Mouse (Mus musculus) small intestine, adult 2 months (tissue): Measurements from ENCODE around the gene Arrdc4.

Experiments used
- CTCF ChIP-seq: fragments of 200-500 bp; IDR thresholded peaks from 2 replicates; pipeline ENCODE4 v1.5.1; 2012; ENCODE audit warnings: low read depth, mild to moderate bottlenecking, control low read depth, inconsistent platforms, low read length, moderate library complexity, mixed read lengths; ENCODE audit not compliant: insufficient replicate concordance, insufficient read length; ENCODE audit errors: extremely low read depth
- POLR2A ChIP-seq: fragments of 200-500 bp; IDR thresholded peaks from 2 replicates; pipeline ENCODE4 v1.6.1; 2012; ENCODE audit warnings: low read depth, mild to moderate bottlenecking, control low read depth, inconsistent platforms, low read length, moderate library complexity

DNA sequence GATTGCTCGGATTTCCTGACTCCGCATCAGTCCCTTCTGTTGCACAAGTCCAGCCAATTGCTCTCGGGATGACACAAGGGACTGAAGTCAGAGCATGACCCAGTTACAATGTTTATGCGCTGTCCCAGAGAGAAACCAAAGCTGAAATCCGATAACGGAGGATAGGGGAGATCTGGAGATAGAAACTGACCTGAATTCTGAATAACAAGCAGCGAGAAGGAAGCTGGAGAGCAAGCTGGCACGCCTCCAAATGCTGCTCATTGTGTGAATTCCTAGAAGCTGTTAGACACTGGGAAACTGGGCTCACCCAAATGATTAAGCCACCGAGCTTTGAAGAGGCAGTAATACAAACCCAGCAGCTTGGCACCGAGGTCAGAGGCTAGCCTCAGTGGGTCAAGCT is 31.5 kb downstream of the Arrdc4 start:
- TF ChIP-seq CTCF, result no peak
- TF ChIP-seq POLR2A, result no peak
